Mouse (Mus musculus) adrenal gland, postnatal 4 days (tissue): ENCODE data around the gene Mgat1. TPM values are rescaled to one million over a fixed set of nuclear protein-coding genes. Genes with fewer than 3 reads are reported as not detected.

ENCODE experiments used
- DNase-seq, 2 experiments: peaks; one replicate each; pipeline ENCODE4 v3.0.0; 2021 to 2022; ENCODE audit warnings: low spot score in 2 of 2, mixed read lengths in 2 of 2
- total RNA-seq, 2 experiments: library from RNA; stranded (reverse); gene quantifications; 2 replicates each; pipeline ENCODE4 v1.2.3; 2021

Mgat1 gene
- total RNA-seq, 2 experiments from 2014 or later: 104 to 109 TPM

- DNase-seq: no peak
These were observed 3.7 kb upstream of the Mgat1 start for GRCm38 (mm10) chr11:49240310-49240709.

GRCm38 (mm10) chr11:49240874-49241273, 3.1 kb upstream of the Mgat1 start:
- DNase-seq: no peak

GRCm38 (mm10) chr11:49241471-49241870, 2.5 kb upstream of the Mgat1 start:
- no peak for DNase-seq

GRCm38 (mm10) chr11:49242944-49243626, 906 bp upstream of the Mgat1 start:
- DNase-seq: no peak

- no peak for DNase-seq
These were observed 572 bp downstream of the Mgat1 start for GRCm38 (mm10) chr11:49244595-49244930.

- no peak for DNase-seq
These were observed 1.2 kb downstream of the Mgat1 start for GRCm38 (mm10) chr11:49245176-49245575.

GRCm38 (mm10) chr11:49245634-49246415, 1.8 kb downstream of the Mgat1 start:
- no peak for DNase-seq

GRCm38 (mm10) chr11:49246523-49246922, 2.5 kb downstream of the Mgat1 start:
- no peak for DNase-seq

GRCm38 (mm10) chr11:49247255-49247654, 3.3 kb downstream of the Mgat1 start:
- no peak for DNase-seq

- DNase-seq: no peak
These were observed 4.4 kb downstream of the Mgat1 start for GRCm38 (mm10) chr11:49248226-49248973.

GRCm38 (mm10) chr11:49248974-49249700, 5.1 kb downstream of the Mgat1 start:
- no peak for DNase-seq

GRCm38 (mm10) chr11:49249811-49250421, 5.9 kb downstream of the Mgat1 start:
- no peak for DNase-seq

GRCm38 (mm10) chr11:49250422-49251379, 6.7 kb downstream of the Mgat1 start:
- peak; percentile 71 to 84 for DNase-seq

- DNase-seq: no peak
These were observed 7.4 kb downstream of the Mgat1 start for GRCm38 (mm10) chr11:49251380-49251761.

- no peak for DNase-seq
These were observed 8.1 kb downstream of the Mgat1 start for GRCm38 (mm10) chr11:49252048-49252447.

- DNase-seq: no peak
These were observed 9.0 kb downstream of the Mgat1 start for GRCm38 (mm10) chr11:49253035-49253434.

GRCm38 (mm10) chr11:49259296-49259695, 15.3 kb downstream of the Mgat1 start:
- DNase-seq: no peak

- no peak for DNase-seq
These were observed 15.8 kb downstream of the Mgat1 start for GRCm38 (mm10) chr11:49259829-49260228.

GRCm38 (mm10) chr11:49260598-49261312, 16.8 kb downstream of the Mgat1 start:
- peak in 1 of 2 experiments; percentile 69 for DNase-seq
